Comparison of ENCODE assay signal across 21 mouse cellular contexts in genomic region chr10:121788536-121788935, GRCm38 (mm10). TPM values are rescaled to one million over a fixed set of nuclear protein-coding genes. Genes with fewer than 3 reads are reported as not detected.
DNase-seq lines count a peak whose midpoint lies in the region; TF ChIP-seq lines count a peak whose summit lies in the region.
"Had no signal": no experiment of that assay in that cellular context is flagged by ENCODE, and none has a peak within 500 bp of the region (broad histone marks: within the 10 kb centered on the region; RNA-seq: fewer than 3 reads in every experiment).

No protein-coding gene starts in this region.

- peaks cover 6% of the 10 kb centered on the region for H3K4me1 ChIP-seq in embryonic fibroblast, embryonic 13.5 days (ENCODE audit: control insufficient read depth, insufficient read depth, low read length)
- H3K4me1 ChIP-seq: liver, embryonic 15.5 days had no signal

- intact Hi-C loops in heart, postnatal 10 days (cut with DNase I) = no loop called here
- intact Hi-C loops in heart, postnatal 25 days (cut with DNase I) = no loop called here

- TF ChIP-seq CTCF in embryonic fibroblast, embryonic 13.5 days (IDR thresholded peaks at IDR 0.05; ENCODE audit: borderline replicate concordance, insufficient read depth, low read length) = no peak

- H3K27ac ChIP-seq in embryonic fibroblast, embryonic 13.5 days (ENCODE audit: insufficient read depth, low read length) = 0 out of 2 replicates have a peak overlapping the region, but pooled peaks have one; percentile 0
- H3K27ac ChIP-seq: gastrocnemius, adult 2 months; hindbrain, embryonic 13.5 days; kidney, postnatal 0 days; left cerebral cortex, adult 2 months; liver, embryonic 15.5 days; macrophage; midbrain, embryonic 15.5 days; neural tube, embryonic 12.5 days had no signal

- no peak for TF ChIP-seq POLR2A in embryonic fibroblast, embryonic 13.5 days (IDR thresholded peaks at IDR 0.05; ENCODE audit: low read depth, low read length)

- no peak overlapping the region for H3K4me3 ChIP-seq in embryonic fibroblast, embryonic 13.5 days (ENCODE audit: insufficient read depth, low read length)
- H3K4me3 ChIP-seq: gastrocnemius, adult 2 months; hindbrain, embryonic 13.5 days; left cerebral cortex, adult 2 months; liver, embryonic 15.5 days; midbrain, embryonic 15.5 days; neural tube, embryonic 12.5 days had no signal

- peak; percentile 14 to 20 for DNase-seq in heart, postnatal 10 days
- DNase-seq in heart, postnatal 25 days (ENCODE audit: low spot score) = no peak
- peak; percentile 34 to 63 for DNase-seq in kidney, postnatal 36 days
- DNase-seq in kidney, postnatal 4 days = no peak
- DNase-seq in adrenal gland, adult 2 months = peak; percentile 70
- DNase-seq in T-cell, adult 2 months (ENCODE audit: low spot score) = no peak
- DNase-seq: cerebellum, adult 18-20 months; cerebellum, postnatal 14 days; forebrain, postnatal 0 days; gastrocnemius, adult 2 months; retina, postnatal 1 day; right cerebral cortex, postnatal 25 days; spleen, adult 18-20 months had no signal

RNA-seq across cellular contexts. Expression of gene BC048403, which starts 48.8 kb away (rescaled TPM):
- total RNA-seq in heart, postnatal 10 days (2021) = 1 to 10 TPM; 2.5 to 2.7 TPM
- total RNA-seq in heart, postnatal 25 days (2021) = 1 to 10 TPM; 1.4 to 1.5 TPM
- 10 to 100 TPM in 1 of 2 experiments, 1 to 10 TPM in 1; 8.4 to 12.4 TPM for total RNA-seq in adrenal gland, adult 2 months (2021)
- polyA plus RNA-seq in adrenal gland, adult 2 months (2012; rRNA removed) = 7.3 and 16.9 TPM in 2 replicates
- 5.9 and 7.5 TPM in 2 replicates for polyA plus RNA-seq in embryonic fibroblast, embryonic 13.5 days (2011; ENCODE audit: insufficient read length, low read depth, missing spikeins)

Comparison
In these comparisons a context has a peak if more than half of its experiments do, and no peak if none do; other contexts are left out.
1. DNase-seq: peak in heart, postnatal 10 days (2 of 2), kidney, postnatal 36 days (2 of 2) and adrenal gland, adult 2 months (single experiment); none in heart, postnatal 25 days (single experiment), kidney, postnatal 4 days (0 of 2) and T-cell, adult 2 months (single experiment).